Mouse (Mus musculus) activated CD4-positive, CD25-positive, alpha-beta regulatory T cell, adult 4 months (primary cell): ENCODE data around the gene Dhx16. TPM values are rescaled to one million over a fixed set of nuclear protein-coding genes. Genes with fewer than 3 reads are reported as not detected.
A peak's percentile ranks its signal among the peaks of the same experiment; 100 is the strongest.
"Not testable (repeated sequence)": the region's sequence is repeated elsewhere in the genome, so short reads cannot be mapped to it uniquely, and the experiment has no call there.

Experiments
- ATAC-seq: one replicate; pipeline ENCODE4 v1.8.0; 2017
- polyA plus RNA-seq, 2 experiments: library from polyadenylated mRNA; unstranded; fragments of 100-300 nt; shearing (Covaris generic); gene quantifications; one replicate each; pipeline ENCODE4 v1.2.1; 2017

Gene Dhx16
- polyA plus RNA-seq, 2 experiments from 2014 or later, result 19.6 to 26.9 TPM

DNA sequence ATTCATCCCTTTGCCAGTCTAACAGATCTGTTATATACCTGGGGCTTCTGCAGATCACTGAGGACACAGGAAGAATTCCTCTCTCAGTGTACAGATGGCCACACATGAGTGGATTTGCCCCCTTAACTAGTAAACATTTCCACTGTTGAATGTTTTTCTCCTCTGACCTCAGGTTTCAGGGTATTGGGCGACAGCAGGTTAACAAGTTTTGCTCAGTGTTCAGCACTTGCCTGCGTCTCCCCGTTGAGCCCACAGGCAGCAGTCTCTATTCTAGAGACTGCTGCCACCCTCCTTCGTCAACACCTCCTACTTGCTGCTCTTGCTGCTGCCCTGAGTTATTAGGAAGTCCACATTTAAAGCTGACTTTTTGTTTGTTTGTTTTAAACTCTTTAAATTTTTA, 42.1 kb downstream of the Dhx16 start:
- ATAC-seq, result no peak

DNA sequence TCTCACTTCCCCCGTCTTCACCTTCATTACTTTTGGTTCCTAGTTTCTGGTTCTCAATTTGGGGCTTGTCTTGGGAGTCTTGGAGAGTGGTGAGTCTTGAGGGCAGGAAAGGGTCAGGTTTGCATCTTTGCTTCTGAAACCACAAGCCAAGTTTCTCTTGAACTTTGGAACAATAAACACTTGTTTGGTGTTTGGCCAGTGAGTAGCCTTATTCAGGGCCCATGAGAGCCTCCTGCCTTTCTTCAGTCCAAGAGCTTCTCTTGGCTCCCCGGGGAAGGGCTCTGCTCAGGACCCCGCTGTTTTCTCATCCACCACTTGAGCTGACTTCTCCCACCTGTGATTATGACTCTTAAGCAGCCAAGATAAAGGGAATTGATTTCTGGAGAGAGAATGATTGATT, 42.9 kb downstream of the Dhx16 start:
- ATAC-seq, result no peak

DNA sequence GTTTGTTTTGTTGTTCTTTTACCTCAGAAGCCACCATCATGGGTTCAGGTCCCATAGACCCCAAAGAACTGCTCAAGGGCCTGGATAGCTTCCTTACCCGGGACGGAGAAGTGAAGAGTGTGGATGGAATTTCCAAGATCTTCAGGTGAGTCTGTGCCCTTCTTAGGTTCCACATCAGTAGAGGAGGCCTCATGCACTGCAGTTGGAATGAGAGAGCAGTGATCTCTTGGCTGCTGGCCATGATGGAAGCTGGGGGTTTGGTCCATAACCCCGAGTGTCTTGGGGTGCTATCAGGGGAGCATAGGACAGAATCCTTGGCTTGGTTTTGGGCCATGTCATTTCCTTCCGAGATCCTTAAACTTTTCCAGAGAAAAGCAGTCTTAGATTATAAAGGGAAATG, 43.7 kb downstream of the Dhx16 start:
- ATAC-seq, result no peak

DNA sequence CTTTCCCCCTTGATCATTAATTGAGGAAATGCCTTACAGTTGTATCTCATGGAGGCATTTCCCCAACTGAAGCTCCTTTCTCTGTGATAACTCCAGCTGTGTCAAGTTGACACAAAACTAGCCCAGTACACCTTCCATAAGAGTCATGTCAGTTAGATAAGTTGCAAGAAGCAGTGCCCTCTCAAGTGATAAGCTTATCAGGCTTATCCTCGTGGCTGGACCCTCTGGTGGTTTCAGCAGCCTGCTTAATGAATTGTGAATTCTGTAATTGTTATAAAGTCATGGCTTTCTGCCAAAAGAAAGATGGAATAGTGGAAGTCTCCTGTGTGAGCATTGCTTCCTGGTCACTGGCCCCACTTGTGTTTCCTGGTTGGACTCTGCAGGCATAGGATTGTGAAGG, 47.9 kb downstream of the Dhx16 start:
- ATAC-seq, result no peak

GRCm38 (mm10) chr17:35929534-35929933, 49.9 kb downstream of the Dhx16 start:
- no peak for ATAC-seq

DNA sequence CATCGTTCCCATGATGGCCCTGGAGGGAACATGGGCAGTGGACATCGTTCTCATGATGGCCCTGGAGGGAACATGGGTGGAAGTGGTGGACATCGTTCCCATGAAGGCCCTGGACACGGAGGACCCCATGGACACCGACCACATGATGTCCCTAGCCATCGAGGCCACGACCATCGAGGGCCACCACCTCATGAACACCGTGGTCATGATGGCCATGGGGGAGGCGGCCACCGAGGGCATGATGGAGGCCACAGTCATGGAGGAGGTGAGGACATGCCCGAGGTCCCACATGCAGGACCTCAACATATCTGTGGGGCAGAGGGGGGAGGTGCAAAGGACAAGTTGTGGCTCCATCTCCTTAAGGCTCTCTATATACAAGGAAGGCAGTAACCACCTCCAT, 51.0 kb downstream of the Dhx16 start:
- no peak for ATAC-seq

DNA sequence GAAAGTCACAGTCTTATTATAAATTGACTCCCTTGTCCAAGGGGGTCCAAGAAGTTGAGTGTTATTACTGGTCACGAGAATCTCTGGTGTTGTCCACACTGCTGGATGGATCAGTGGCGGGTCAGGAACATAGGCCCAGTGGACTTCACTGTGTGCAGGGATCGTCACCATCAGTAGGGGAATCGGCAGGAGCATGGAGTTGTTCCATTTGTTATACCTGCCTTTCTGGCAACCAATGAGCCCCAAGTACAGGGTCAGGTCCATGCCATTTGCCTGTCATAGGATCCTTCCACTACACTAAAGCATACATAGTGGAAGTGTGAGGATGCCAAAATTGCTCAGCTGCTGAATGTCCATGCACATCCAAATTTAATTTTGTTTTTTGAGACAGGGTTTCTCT, 53.0 kb downstream of the Dhx16 start:
- no peak for ATAC-seq

- not testable (repeated sequence) for ATAC-seq
Measured at GRCm38 (mm10) chr17:35935763-35936162, 56.1 kb downstream of the Dhx16 start.

GRCm38 (mm10) chr17:35937700-35938348, 58.2 kb downstream of the Dhx16 start:
- peak; percentile 59 for ATAC-seq

DNA sequence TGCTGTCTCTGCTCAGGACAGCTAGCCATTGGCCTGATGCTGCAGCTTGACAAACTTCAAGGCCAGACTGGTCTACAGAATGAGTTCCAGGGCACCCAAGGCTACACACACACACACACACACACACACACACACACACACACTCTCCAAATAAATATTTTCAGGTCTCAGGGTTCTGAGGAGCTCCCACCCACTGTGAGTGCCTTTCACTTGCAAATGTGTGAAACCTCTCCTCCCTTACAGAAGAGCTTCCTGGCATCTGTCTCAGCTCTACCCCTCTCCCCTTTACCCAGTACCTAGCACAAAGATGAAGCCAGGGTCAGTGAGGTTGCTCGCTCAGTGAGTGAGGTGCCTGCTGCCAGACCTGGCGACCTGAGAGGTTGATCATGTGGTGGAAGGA, 59.5 kb downstream of the Dhx16 start:
- ATAC-seq, result no peak

- ATAC-seq, result no peak
Measured at GRCm38 (mm10) chr17:35939941-35940340, 60.3 kb downstream of the Dhx16 start.

Other genes starting within 250 kb of the Dhx16 start
- gene Mucl3, start 236.1 kb upstream of the Dhx16 start, polyA plus RNA-seq, result under 1 TPM in 1 of 2 experiments, not detected in 1; 0.36 TPM
- gene Vars2, start 212.2 kb upstream of the Dhx16 start, polyA plus RNA-seq, result 10 to 100 TPM in 1 of 2 experiments, 1 to 10 TPM in 1; 9.3 to 11.8 TPM
- gene Gtf2h4, start 206.1 kb upstream of the Dhx16 start, polyA plus RNA-seq, result 10 to 100 TPM; 11.5 to 30.4 TPM
- under 1 TPM; 0.66 to 0.71 TPM for gene Ddr1, start 175.2 kb upstream of the Dhx16 start, polyA plus RNA-seq
- gene Ier3, start 58.1 kb upstream of the Dhx16 start, polyA plus RNA-seq, result under 1 TPM; 0.60 TPM
- gene Flot1, start 56.6 kb upstream of the Dhx16 start, polyA plus RNA-seq, result 10 to 100 TPM; 19.9 to 22.9 TPM
- 100 to 1,000 TPM; 410 to 652 TPM for gene Tubb5, start 41.5 kb upstream of the Dhx16 start, polyA plus RNA-seq
- 1 to 10 TPM; 4.1 to 6.4 TPM for gene Mdc1, start 38.3 kb upstream of the Dhx16 start, polyA plus RNA-seq
- 10 to 100 TPM; 38.4 to 44.7 TPM for gene Nrm, start 18.5 kb upstream of the Dhx16 start, polyA plus RNA-seq
- gene Ppp1r18, start 14.2 kb upstream of the Dhx16 start, polyA plus RNA-seq, result 100 to 1,000 TPM; 228 to 247 TPM
- gene 2310061I04Rik, start 17.6 kb downstream of the Dhx16 start, polyA plus RNA-seq, result 10 to 100 TPM; 12.4 to 17.5 TPM
- gene Atat1, start 30.3 kb downstream of the Dhx16 start, polyA plus RNA-seq, result 10 to 100 TPM; 11.7 to 14.3 TPM
- gene Mrps18b, start 36.6 kb downstream of the Dhx16 start, polyA plus RNA-seq, result 10 to 100 TPM; 42.2 to 50.9 TPM
- gene Ppp1r10, start 36.6 kb downstream of the Dhx16 start, polyA plus RNA-seq, result 10 to 100 TPM; 42.0 to 57.4 TPM
- 100 to 1,000 TPM in 1 of 2 experiments, 10 to 100 TPM in 1; 99.6 to 137 TPM for gene Abcf1, start 89.9 kb downstream of the Dhx16 start, polyA plus RNA-seq
- gene Gnl1, start 100.0 kb downstream of the Dhx16 start, polyA plus RNA-seq, result 1 to 10 TPM; 8.1 to 9.2 TPM
- 10 to 100 TPM; 13.6 to 17.6 TPM for gene Prr3, start 100.4 kb downstream of the Dhx16 start, polyA plus RNA-seq
- 10 to 100 TPM; 36.4 to 43.7 TPM for gene H2-T24, start 140.7 kb downstream of the Dhx16 start, polyA plus RNA-seq
- gene H2-T23, start 153.0 kb downstream of the Dhx16 start, polyA plus RNA-seq, result 1,000 to 10,000 TPM in 1 of 2 experiments, 100 to 1,000 TPM in 1; 679 to 1,228 TPM
- 100 to 1,000 TPM; 415 to 458 TPM for gene H2-T22, start 162.9 kb downstream of the Dhx16 start, polyA plus RNA-seq
- gene Gm6034, start 163.1 kb downstream of the Dhx16 start, polyA plus RNA-seq, result under 1 TPM in 1 of 2 experiments, not detected in 1; 0.46 TPM
- gene Gm11127, start 178.6 kb downstream of the Dhx16 start, polyA plus RNA-seq, result under 1 TPM; 0.37 to 0.38 TPM
- gene Gm19684, start 241.9 kb downstream of the Dhx16 start, polyA plus RNA-seq, result 1 to 10 TPM in 1 of 2 experiments, under 1 TPM in 1; 0.70 to 4.4 TPM
- gene Gm7030, start 249.6 kb downstream of the Dhx16 start, polyA plus RNA-seq, result not detected